Mouse (Mus musculus): Measurements from ENCODE around the gene Arvcf. TPM values are rescaled to one million over a fixed set of nuclear protein-coding genes. Genes with fewer than 3 reads are reported as not detected.

The Arvcf gene
- polyA plus RNA-seq, 1 experiment from 2014 or later = 31.0 TPM

DNA sequence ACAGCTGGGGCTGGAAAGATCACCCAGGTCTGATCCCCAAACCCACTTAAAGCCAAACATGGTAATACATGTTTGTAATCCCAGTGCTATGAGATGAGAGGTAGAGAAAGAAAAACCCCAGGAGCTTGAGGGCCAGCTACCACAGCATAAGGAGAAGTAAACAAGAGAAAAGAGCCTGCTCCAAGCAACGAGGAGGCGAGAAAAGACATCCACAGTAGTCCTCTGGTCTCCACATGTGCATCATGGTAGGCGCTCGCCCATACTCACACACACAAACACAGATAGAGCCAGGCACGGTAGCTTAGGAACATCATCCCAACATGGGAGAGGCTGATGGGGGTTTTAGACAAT is 75.9 kb downstream of the Arvcf start:
- WGBS = 82% methylated on average over 5 of the region's 5 CpGs
- Histone ChIP-seq H3K4me2 (replicated peaks; ENCODE audit: low read depth, low read length) (no peak overlapping the region; the same call in 1 of the 2 replicates), H3K36me3 (ENCODE audit: insufficient read depth, low read length) (peaks cover 5% of the 10 kb centered on the region), H3K4me1 (ENCODE audit: insufficient read depth, low read length) (peaks cover 35% of the 10 kb centered on the region), H3K27me3 (ENCODE audit: insufficient read depth, low read length) (no peaks in the 10 kb centered on the region), H3K27ac (ENCODE audit: low read length) (peak overlapping the region; percentile 63), H3K4me3 (ENCODE audit: low read length) (no peak overlapping the region), H3K9me3 (ENCODE audit: low read length) (no peaks in the 10 kb centered on the region), H3K9ac (replicated peaks; ENCODE audit: low read length) (no peak overlapping the region; the same call in 1 of the 2 replicates)
- ATAC-seq (ENCODE audit: low FRiP score, low TSS enrichment) = no peak

DNA sequence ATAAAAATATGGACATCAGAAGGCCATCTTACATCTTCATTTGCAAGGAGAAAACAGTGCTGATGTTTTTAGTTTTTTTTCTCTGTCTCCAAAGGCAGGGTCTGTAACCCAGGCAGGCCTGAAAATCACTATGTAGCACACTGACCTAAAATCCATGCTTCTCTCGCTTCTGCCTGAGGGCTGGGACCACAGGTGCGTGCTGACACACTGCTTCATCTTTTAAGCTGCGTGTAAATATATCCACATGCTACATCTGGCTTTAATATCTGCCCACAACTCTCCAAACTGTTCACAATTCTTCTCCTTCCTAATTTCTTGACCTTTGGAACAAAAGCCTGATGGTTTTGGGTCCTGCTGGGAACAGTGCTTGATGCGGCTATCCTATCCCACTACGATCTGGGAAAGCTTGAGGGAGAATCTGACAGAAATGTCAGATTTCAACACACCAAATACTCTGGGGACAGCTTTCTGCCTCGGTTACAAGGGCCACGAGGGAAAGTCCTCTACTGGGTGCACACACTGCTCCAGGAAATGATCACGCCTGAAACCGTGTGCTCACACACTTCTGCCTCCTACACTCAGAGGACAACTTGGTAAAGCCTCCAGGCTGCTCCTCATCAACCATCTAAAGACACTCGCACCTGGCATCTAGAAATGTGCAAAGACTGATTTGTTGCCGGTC is 76.5 kb downstream of the Arvcf start:
- 70% methylated on average over 11 of the region's 11 CpGs for WGBS
- no peak for ATAC-seq (ENCODE audit: low FRiP score, low TSS enrichment)
- Histone ChIP-seq H3K9ac (replicated peaks; ENCODE audit: low read length) (peak overlapping the region; percentile 39; the same call in 1 of the 2 replicates), H3K36me3 (ENCODE audit: insufficient read depth, low read length) (peaks cover 5% of the 10 kb centered on the region), H3K9me3 (ENCODE audit: low read length) (no peaks in the 10 kb centered on the region), H3K27me3 (ENCODE audit: insufficient read depth, low read length) (no peaks in the 10 kb centered on the region), H3K4me2 (replicated peaks; ENCODE audit: low read depth, low read length) (peak overlapping the region; percentile 93), H3K4me3 (ENCODE audit: low read length) (no peak overlapping the region), H3K4me1 (ENCODE audit: insufficient read depth, low read length) (peaks cover 35% of the 10 kb centered on the region), H3K27ac (ENCODE audit: low read length) (no peak overlapping the region; the same call in 1 of the 2 replicates)

- Histone ChIP-seq H3K9me3 (ENCODE audit: low read length) (no peaks in the 10 kb centered on the region), H3K4me1 (ENCODE audit: insufficient read depth, low read length) (peaks cover 35% of the 10 kb centered on the region), H3K27ac (ENCODE audit: low read length) (peak overlapping the region; percentile 74), H3K27me3 (ENCODE audit: insufficient read depth, low read length) (no peaks in the 10 kb centered on the region), H3K9ac (replicated peaks; ENCODE audit: low read length) (peak overlapping the region; percentile 88), H3K4me3 (ENCODE audit: low read length) (peak overlapping the region; percentile 83), H3K4me2 (replicated peaks; ENCODE audit: low read depth, low read length) (peak overlapping the region; percentile 93), H3K36me3 (ENCODE audit: insufficient read depth, low read length) (peaks cover 5% of the 10 kb centered on the region)
- peak; percentile 1 for ATAC-seq (ENCODE audit: low FRiP score, low TSS enrichment)
- 18% methylated on average over 10 of the region's 10 CpGs for WGBS
These were observed 77.7 kb downstream of the Arvcf start for GRCm38 (mm10) chr16:18425475-18426214.

DNA sequence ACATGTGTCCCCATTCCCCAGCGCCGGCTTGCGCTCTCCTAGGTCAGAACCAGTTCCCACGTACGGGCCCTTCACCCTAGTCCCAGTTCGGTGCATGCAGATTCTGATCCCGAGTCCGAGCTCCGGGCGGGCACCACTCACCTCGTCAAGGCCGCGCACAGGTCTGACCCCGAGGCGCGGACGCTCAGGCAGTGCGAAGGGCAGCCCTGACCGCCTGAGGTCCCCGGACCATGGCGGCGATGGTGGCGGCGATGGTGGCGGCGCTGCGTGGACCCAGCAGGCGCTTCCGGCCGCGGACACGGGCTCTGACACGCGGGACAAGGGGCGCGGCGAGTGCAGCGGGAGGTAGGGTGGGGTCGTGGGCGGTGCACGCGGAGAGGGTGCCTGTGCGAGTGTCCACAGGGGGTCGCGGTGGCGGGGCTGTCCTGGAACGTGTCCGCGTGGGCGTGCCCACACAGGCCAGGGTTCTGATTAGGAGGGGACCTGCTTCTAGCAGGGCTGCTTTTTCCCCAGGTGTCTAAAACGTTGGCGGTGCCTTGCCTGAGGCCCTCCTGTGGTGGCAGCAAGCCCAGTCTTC is 78.3 kb downstream of the Arvcf start, which contains the start of gene Txnrd2:
Txnrd2 (plus strand) TSS at position 170 of the 577 bp plus-strand sequence.
- Histone ChIP-seq H3K36me3 (ENCODE audit: insufficient read depth, low read length) (peaks cover 5% of the 10 kb centered on the region), H3K4me1 (ENCODE audit: insufficient read depth, low read length) (peaks cover 35% of the 10 kb centered on the region), H3K9ac (replicated peaks; ENCODE audit: low read length) (peak within 1 kb of the TSS; percentile 88), H3K27me3 (ENCODE audit: insufficient read depth, low read length) (no peaks in the 10 kb centered on the region), H3K4me2 (replicated peaks; ENCODE audit: low read depth, low read length) (peak within 1 kb of the TSS; percentile 93), H3K4me3 (ENCODE audit: low read length) (peak within 1 kb of the TSS; percentile 83), H3K9me3 (ENCODE audit: low read length) (no peaks in the 10 kb centered on the region), H3K27ac (ENCODE audit: low read length) (peak within 1 kb of the TSS; percentile 74)
- 0% methylated on average over 51 of the region's 52 CpGs for WGBS
- peak; percentile 86 for ATAC-seq (ENCODE audit: low FRiP score, low TSS enrichment)

GRCm38 (mm10) chr16:18426802-18427280 is 78.9 kb downstream of the Arvcf start, which contains the start of gene Comt:
Gene Comt (minus strand): TSS chr16:18426852.
- peak within 1 kb of the TSS; percentile 83 for H3K4me3 ChIP-seq (ENCODE audit: low read length)
- H3K27me3 ChIP-seq (ENCODE audit: insufficient read depth, low read length) = no peaks in the 10 kb centered on the region
- ATAC-seq (ENCODE audit: low FRiP score, low TSS enrichment) = no peak; the same call in 1 of the 2 replicates
- H3K36me3 ChIP-seq (ENCODE audit: insufficient read depth, low read length) = no peaks in the 10 kb centered on the region; the same call in 1 of the 2 replicates
- 57% methylated on average over 5 of the region's 5 CpGs for WGBS
- H3K9me3 ChIP-seq (ENCODE audit: low read length) = no peaks in the 10 kb centered on the region
- peak within 1 kb of the TSS; percentile 74 for H3K27ac ChIP-seq (ENCODE audit: low read length)
- peak within 1 kb of the TSS; percentile 93 for H3K4me2 ChIP-seq (replicated peaks; ENCODE audit: low read depth, low read length)
- H3K9ac ChIP-seq (replicated peaks; ENCODE audit: low read length) = peak within 1 kb of the TSS; percentile 88
- peaks cover 35% of the 10 kb centered on the region for H3K4me1 ChIP-seq (ENCODE audit: insufficient read depth, low read length)

GRCm38 (mm10) chr16:18428011-18428515 is 80.1 kb downstream of the Arvcf start:
- no peak for ATAC-seq (ENCODE audit: low FRiP score, low TSS enrichment)

GRCm38 (mm10) chr16:18428516-18429042 is 80.6 kb downstream of the Arvcf start:
- Histone ChIP-seq H3K4me1 (ENCODE audit: insufficient read depth, low read length) (peaks cover 30% of the 10 kb centered on the region), H3K4me3 (ENCODE audit: low read length) (no peak overlapping the region), H3K36me3 (ENCODE audit: insufficient read depth, low read length) (no peaks in the 10 kb centered on the region), H3K27ac (ENCODE audit: low read length) (no peak overlapping the region), H3K9me3 (ENCODE audit: low read length) (no peaks in the 10 kb centered on the region), H3K4me2 (replicated peaks; ENCODE audit: low read depth, low read length) (no peak overlapping the region), H3K9ac (replicated peaks; ENCODE audit: low read length) (no peak overlapping the region), H3K27me3 (ENCODE audit: insufficient read depth, low read length) (no peaks in the 10 kb centered on the region)
- 90% methylated on average over 7 of the region's 7 CpGs for WGBS
- ATAC-seq (ENCODE audit: low FRiP score, low TSS enrichment) = no peak

More at GRCm38 (mm10) chr16:18428011-18428515, 80.1 kb downstream of the Arvcf start:
- Histone ChIP-seq H3K9ac (replicated peaks; ENCODE audit: low read length) (no peak overlapping the region), H3K9me3 (ENCODE audit: low read length) (no peaks in the 10 kb centered on the region), H3K36me3 (ENCODE audit: insufficient read depth, low read length) (no peaks in the 10 kb centered on the region), H3K4me1 (ENCODE audit: insufficient read depth, low read length) (peaks cover 35% of the 10 kb centered on the region), H3K27ac (ENCODE audit: low read length) (no peak overlapping the region), H3K4me3 (ENCODE audit: low read length) (no peak overlapping the region), H3K27me3 (ENCODE audit: insufficient read depth, low read length) (no peaks in the 10 kb centered on the region), H3K4me2 (replicated peaks; ENCODE audit: low read depth, low read length) (no peak overlapping the region)
- 87% methylated on average over 5 of the region's 5 CpGs for WGBS

- H3K4me2 ChIP-seq (replicated peaks; ENCODE audit: low read depth, low read length) = no peak overlapping the region
- no peaks in the 10 kb centered on the region for H3K36me3 ChIP-seq (ENCODE audit: insufficient read depth, low read length)
- peaks cover 19% of the 10 kb centered on the region for H3K4me1 ChIP-seq (ENCODE audit: insufficient read depth, low read length)
- H3K27ac ChIP-seq (ENCODE audit: low read length) = no peak overlapping the region
- H3K27me3 ChIP-seq (ENCODE audit: insufficient read depth, low read length) = no peaks in the 10 kb centered on the region
- H3K4me3 ChIP-seq (ENCODE audit: low read length) = no peak overlapping the region
- no peaks in the 10 kb centered on the region for H3K9me3 ChIP-seq (ENCODE audit: low read length)
- WGBS = 86% methylated on average over 8 of the region's 8 CpGs
- H3K9ac ChIP-seq (replicated peaks; ENCODE audit: low read length) = no peak overlapping the region
- no peak for ATAC-seq (ENCODE audit: low FRiP score, low TSS enrichment)
These were observed 81.7 kb downstream of the Arvcf start for GRCm38 (mm10) chr16:18429641-18430040.

- no peak overlapping the region for H3K4me3 ChIP-seq (ENCODE audit: low read length)
- H3K4me1 ChIP-seq (ENCODE audit: insufficient read depth, low read length) = peaks cover 9% of the 10 kb centered on the region
- H3K36me3 ChIP-seq (ENCODE audit: insufficient read depth, low read length) = no peaks in the 10 kb centered on the region
- H3K27me3 ChIP-seq (ENCODE audit: insufficient read depth, low read length) = no peaks in the 10 kb centered on the region
- ATAC-seq (ENCODE audit: low FRiP score, low TSS enrichment) = no peak
- H3K9ac ChIP-seq (replicated peaks; ENCODE audit: low read length) = no peak overlapping the region; the same call in 1 of the 2 replicates
- no peak overlapping the region for H3K27ac ChIP-seq (ENCODE audit: low read length)
- H3K9me3 ChIP-seq (ENCODE audit: low read length) = 0 out of 2 replicates have a peak, but pooled peaks cover 3% of the 10 kb centered on the region
- WGBS = 77% methylated on average over 8 of the region's 8 CpGs
- no peak overlapping the region for H3K4me2 ChIP-seq (replicated peaks; ENCODE audit: low read depth, low read length)
These were observed 82.7 kb downstream of the Arvcf start for GRCm38 (mm10) chr16:18430641-18431212.

Measured in kidney, embryonic 16.5 days (tissue).